Mouse (Mus musculus): ENCODE results near the gene Rnf207.

Gene Rnf207

DNA sequence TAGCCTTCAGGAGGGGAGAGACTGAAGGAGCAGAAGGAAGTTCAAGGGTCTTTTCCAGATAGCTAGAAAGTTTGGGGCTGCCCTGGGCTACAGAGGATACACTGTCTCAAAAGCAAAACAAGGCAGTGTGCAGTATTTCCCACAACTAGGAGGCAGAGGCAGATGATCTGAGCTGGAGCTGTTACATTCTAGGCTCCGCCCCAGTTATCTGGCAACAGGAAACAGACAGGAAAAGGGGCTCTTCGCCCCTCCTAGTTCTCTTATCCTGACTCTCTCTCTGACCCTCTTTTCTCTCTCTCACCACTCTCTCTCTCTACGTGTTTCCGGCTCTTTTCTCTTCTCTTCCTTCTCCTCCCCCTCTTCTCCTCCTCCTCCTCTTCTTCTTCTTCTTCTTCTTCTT is 22.9 kb downstream of the Rnf207 start:
- no peak for DNase-seq (ENCODE audit: low read depth, low spot score)

DNA sequence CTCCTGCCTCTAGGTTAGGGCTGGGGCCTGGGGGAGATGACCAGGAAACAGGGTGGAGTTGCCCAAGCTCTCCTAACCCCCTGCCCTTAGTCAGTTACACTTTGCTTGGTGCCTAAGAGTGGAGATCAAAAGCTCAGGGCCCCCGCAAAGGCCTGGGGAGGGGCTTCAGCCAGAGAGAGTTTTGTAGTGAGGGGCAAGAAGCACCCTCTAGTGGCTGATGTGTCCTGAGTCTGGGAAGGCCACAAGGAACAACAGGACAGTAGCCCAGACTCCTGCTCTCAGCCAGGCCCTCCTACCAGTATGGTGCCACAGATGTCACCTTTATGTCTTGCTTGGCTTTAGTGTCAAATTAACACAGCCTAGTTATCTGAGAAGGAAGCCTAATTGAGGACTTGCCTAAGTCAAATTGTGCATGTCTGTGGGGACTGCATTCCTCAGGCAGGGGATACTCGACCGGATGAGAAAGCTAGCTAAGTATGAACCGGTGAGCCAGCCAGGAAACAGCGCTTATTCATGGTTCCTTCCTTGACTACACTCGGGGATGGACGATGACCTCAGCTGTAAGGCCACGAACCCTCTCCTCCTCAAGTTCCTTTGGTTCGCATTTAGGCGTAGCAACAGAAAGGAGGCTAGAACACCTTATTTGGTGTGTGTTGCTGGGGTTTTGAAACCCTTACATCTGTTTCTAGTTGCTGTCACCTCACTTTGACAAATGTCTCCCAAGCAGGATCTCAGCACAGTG is 24.4 kb downstream of the Rnf207 start:
- DNase-seq (ENCODE audit: low read depth, low spot score), result no peak

- DNase-seq (ENCODE audit: low read depth, low spot score), result no peak
These were observed 26.6 kb downstream of the Rnf207 start for GRCm38 (mm10) chr4:152292102-152292765.

- DNase-seq (ENCODE audit: low read depth, low spot score), result no peak
These were observed 27.2 kb downstream of the Rnf207 start, which contains the start of gene Hes3 for GRCm38 (mm10) chr4:152291562-152291961. Gene Hes3, minus strand, starts transcription at chr4:152291662.

DNA sequence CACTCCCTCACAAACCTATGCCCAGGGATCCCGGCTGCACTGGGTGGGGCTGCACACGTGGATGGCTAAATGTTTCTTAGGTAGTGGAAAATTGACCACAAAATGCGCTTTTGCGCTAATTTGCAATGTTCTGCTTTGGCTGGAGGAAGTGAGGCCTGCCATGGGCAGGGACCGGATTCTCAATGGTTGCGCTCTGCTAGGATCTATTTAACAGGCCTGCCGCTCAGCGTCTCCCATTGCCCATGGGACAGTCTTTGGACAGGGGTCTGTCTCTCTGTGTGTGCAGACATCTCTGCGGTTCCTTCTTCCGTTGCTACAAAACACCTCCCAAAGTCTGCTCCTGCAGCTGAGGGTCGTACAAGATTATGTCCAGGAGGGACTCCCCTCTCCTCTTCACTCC is 27.8 kb downstream of the Rnf207 start:
- no peak for DNase-seq (ENCODE audit: low read depth, low spot score)

GRCm38 (mm10) chr4:152290385-152290784 is 28.4 kb downstream of the Rnf207 start:
- DNase-seq (ENCODE audit: low read depth, low spot score), result peak; percentile 96

DNA sequence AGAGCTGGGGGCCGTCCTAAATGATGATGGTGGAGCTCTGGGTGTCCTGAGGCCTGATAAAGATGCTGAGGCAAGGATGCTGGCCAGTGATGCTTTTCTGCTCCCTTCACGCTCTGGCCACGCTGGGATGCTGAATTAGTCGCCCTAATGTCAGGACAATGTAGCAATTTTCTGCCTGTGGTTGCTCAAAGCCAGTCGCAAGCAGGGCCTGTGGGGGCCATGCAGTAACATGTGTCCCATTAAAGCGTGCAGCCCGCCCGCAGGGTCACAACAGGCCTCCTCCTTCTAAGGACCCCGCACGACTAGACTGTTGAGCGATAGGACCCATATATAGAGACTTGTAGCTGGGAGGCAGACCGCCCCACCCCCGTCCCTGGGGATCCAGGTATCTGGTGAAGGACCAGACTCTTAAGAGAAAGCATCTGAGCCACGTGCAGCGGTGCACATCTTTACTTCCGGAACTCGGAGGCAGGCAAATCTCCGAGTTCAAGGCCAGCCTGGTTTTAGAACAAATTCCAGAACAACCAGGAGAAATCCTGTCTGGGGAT is 30.3 kb downstream of the Rnf207 start:
- DNase-seq (ENCODE audit: low read depth, low spot score), result no peak

- DNase-seq (ENCODE audit: low read depth, low spot score), result no peak
These were observed 31.3 kb downstream of the Rnf207 start for GRCm38 (mm10) chr4:152287317-152288120.

- peak; percentile 80 for DNase-seq (ENCODE audit: low read depth, low spot score)
These were observed 31.9 kb downstream of the Rnf207 start for GRCm38 (mm10) chr4:152286887-152287286.

DNA sequence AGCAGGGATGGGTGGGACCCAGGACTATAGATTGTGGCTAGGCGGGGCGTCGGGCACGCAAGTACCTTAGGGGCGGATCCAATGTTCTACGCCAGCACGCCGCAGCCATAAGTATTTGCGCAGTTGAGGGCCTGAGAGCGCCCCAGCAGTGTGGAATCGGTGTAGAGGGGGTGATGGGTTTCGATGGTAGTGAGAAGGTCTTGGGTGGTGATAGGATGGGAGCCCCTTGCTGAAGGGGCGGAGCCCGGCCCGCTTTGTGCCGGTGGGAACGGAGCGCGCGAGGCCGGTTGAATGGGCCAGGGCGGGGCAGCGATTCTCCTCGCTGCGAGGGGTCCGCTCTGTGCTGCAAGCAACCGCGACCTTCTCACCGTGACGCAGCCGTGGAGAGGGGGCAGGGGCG is 32.6 kb downstream of the Rnf207 start:
- peak; percentile 80 for DNase-seq (ENCODE audit: low read depth, low spot score)

GRCm38 (mm10) chr4:152285505-152285904 is 33.3 kb downstream of the Rnf207 start:
- DNase-seq (ENCODE audit: low read depth, low spot score), result peak; percentile 66

GRCm38 (mm10) chr4:152283186-152283950 is 35.4 kb downstream of the Rnf207 start:
- peak; percentile 93 for DNase-seq (ENCODE audit: low read depth, low spot score)

DNA sequence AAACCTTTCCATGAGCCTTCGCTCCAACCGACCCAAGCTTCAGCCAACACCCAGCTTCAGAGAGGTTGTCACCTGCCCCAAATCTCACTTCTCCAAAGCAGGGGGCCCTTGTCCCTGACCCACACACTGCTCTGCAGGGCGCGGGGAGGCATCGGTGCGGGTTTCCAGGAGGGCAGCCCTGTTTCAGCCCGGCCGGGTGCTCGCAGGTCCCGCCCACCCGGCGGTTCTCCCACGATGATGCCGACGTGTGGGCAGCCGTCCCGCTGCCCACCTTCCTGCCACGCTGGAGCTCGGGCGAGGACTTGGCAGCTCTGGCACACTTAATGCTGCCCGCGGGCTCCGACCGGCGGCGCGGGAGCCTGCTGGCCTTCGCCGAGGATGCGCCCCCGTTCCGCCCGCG is 36.1 kb downstream of the Rnf207 start:
- DNase-seq (ENCODE audit: low read depth, low spot score), result no peak

DNA sequence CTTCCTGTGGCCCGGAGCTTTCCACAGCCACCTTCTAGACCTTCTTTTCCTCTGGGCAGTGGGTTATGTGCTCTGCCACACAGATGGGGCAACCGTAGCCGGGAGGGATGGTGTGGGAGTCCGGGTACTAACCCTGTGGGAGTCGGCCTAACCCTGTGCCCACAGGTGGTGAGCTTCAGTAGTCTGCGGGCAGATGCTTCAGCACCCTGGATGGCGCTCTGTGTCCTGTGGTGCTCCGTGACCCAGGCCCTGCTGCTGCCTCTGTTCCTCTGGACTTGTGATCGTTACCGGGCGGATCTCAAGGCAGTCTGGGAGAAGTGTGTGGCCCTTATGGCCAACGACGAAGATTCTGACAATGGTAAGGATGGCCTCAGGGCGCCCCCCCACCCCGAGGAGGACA is 37.2 kb downstream of the Rnf207 start:
- DNase-seq (ENCODE audit: low read depth, low spot score), result no peak

DNA sequence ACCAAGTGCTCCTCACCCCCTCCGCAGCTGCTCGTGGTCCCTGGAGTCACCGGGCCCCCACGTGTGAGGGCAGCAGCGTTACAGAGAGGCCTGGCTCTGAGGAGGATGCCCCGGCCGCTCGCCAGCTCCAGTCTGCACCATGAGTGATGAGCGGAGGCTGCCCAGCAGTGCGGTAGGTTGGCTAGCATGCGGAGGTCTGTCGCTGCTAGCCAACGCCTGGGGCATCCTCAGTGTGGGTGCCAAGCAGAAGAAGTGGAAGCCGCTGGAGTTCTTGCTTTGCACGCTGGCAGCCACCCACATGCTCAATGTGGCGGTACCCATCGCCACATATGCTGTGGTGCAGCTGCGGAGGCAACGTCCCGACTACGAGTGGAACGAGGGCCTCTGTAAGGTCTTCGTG is 39.8 kb downstream of the Rnf207 start:
- no peak for DNase-seq (ENCODE audit: low read depth, low spot score)

- DNase-seq (ENCODE audit: low read depth, low spot score), result peak; percentile 84
These were observed 40.9 kb downstream of the Rnf207 start for GRCm38 (mm10) chr4:152277916-152278315.

GRCm38 (mm10) chr4:152276389-152277347 is 42.1 kb downstream of the Rnf207 start:
- DNase-seq (ENCODE audit: low read depth, low spot score), result peak; percentile 86

- peak; percentile 61 for DNase-seq (ENCODE audit: low read depth, low spot score)
These were observed 44.1 kb downstream of the Rnf207 start for GRCm38 (mm10) chr4:152274681-152275131.

GRCm38 (mm10) chr4:152273621-152274236 is 45.1 kb downstream of the Rnf207 start, which contains the start of gene Gpr153:
Gene Gpr153, plus strand, starts transcription at chr4:152274232.
- DNase-seq (ENCODE audit: low read depth, low spot score), result peak; percentile 54

All from ZHBTc4 (cell line).